Mouse (Mus musculus) kidney, adult 2 months (tissue): Measurements from ENCODE around the gene App. TPM values are rescaled to one million over a fixed set of nuclear protein-coding genes. Genes with fewer than 3 reads are reported as not detected.
A peak's percentile ranks its signal among the peaks of the same experiment; 100 is the strongest.

Experiments
- DNase-seq: peaks from one replicate; pipeline ENCODE4 v3.0.0; 2021
- H3K27ac ChIP-seq: fragments of 200-500 bp; 2 replicates; pipeline ENCODE4 v1.5.1; 2012; ENCODE audit warnings: low read depth, low read length, control low read depth, inconsistent platforms; ENCODE audit not compliant: insufficient read depth
- H3K27me3 ChIP-seq: fragments of 200-500 bp; replicated peaks from 2 replicates; pipeline ENCODE4 v1.6.1; 2012; ENCODE audit warnings: mild to moderate bottlenecking, moderate library complexity, low read length, inconsistent platforms; ENCODE audit not compliant: control insufficient read depth, insufficient read depth
- H3K36me3 ChIP-seq: fragments of 200-500 bp; 2 replicates; pipeline ENCODE4 v1.6.1; 2012; ENCODE audit warnings: mild to moderate bottlenecking, moderate library complexity, low read length, inconsistent platforms; ENCODE audit not compliant: control insufficient read depth, insufficient read depth
- H3K4me1 ChIP-seq: fragments of 200-500 bp; 2 replicates; pipeline ENCODE4 v1.6.1; 2011; ENCODE audit warnings: low read length; ENCODE audit not compliant: control insufficient read depth, insufficient read depth
- H3K4me3 ChIP-seq: fragments of 200-500 bp; 2 replicates; pipeline ENCODE4 v1.5.1; 2011; ENCODE audit warnings: mild to moderate bottlenecking, low read depth, low read length, control low read depth; ENCODE audit not compliant: insufficient read depth
- CTCF ChIP-seq: fragments of 200-500 bp; conservative IDR thresholded peaks from 2 replicates; pipeline ENCODE4 v1.5.1; 2011; ENCODE audit warnings: low read depth, mild to moderate bottlenecking, control low read depth, low read length, moderate library complexity, mixed read lengths; ENCODE audit not compliant: insufficient read depth, insufficient read length
- POLR2A ChIP-seq: fragments of 200-500 bp; IDR thresholded peaks from one replicate; pipeline ENCODE4 v1.6.1; 2011; ENCODE audit warnings: low read depth, low read length, control low read depth
- WGBS: fragments of 180-500 bp; shearing (Covaris S2); methylation state at CpG from one replicate; pipeline ENCODE4 v1.1.7; 2018; 5-methylcytosine and 5-hydroxymethylcytosine counted together
- polyA plus RNA-seq: library from polyadenylated mRNA; depleted of rRNA; stranded (reverse); fragments of >200 nt; gene quantifications from 2 replicates; pipeline ENCODE4 v1.2.3, GENCODE M21; 2012

The App gene
- polyA plus RNA-seq, 1 experiment, result 587 TPM

GRCm38 (mm10) chr16:84982589-84982988, 191.0 kb downstream of the App start:
- Histone ChIP-seq H3K36me3 (no peaks in the 10 kb centered on the region; the same call in 1 of the 2 replicates), H3K27ac (no peak overlapping the region), H3K4me1 (no peaks in the 10 kb centered on the region), H3K27me3 (no peaks in the 10 kb centered on the region), H3K4me3 (no peak overlapping the region)
- WGBS, result 60% methylated on average over 3 of the region's 3 CpGs
- TF ChIP-seq CTCF, result no peak
- no peak for TF ChIP-seq POLR2A
- peak; percentile 21 for DNase-seq

GRCm38 (mm10) chr16:84978589-84978988, 195.0 kb downstream of the App start:
- WGBS, result 59% methylated on average over 5 of the region's 5 CpGs
- Histone ChIP-seq H3K27me3 (no peaks in the 10 kb centered on the region), H3K4me1 (no peaks in the 10 kb centered on the region), H3K27ac (no peak overlapping the region), H3K4me3 (no peak overlapping the region), H3K36me3 (peaks cover 2% of the 10 kb centered on the region; the same call in 1 of the 2 replicates)
- TF ChIP-seq CTCF (no peak), POLR2A (no peak)
- DNase-seq, result no peak

DNA sequence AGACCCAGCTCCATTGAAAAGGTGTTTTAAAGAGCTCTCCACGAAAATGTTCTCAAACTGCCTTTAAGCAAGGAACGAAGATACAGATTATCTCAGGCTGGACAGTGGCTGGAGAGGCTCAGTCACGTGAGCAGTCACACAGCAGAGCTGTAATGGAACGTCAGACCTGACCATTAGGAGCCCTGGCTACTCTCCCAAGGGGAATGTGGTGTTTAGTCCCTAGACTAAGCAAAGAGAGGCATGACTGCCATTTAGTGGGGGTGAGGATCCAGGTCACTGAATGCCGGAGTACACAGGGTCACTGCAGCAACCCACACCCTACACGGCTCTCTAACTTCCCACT, 199.4 kb downstream of the App start:
- 71% methylated on average over 6 of the region's 6 CpGs for WGBS
- TF ChIP-seq POLR2A (no peak), CTCF (no peak)
- Histone ChIP-seq H3K4me3 (no peak overlapping the region), H3K36me3 (peaks cover 3% of the 10 kb centered on the region; the same call in 1 of the 2 replicates), H3K27ac (peak overlapping the region; percentile 49), H3K27me3 (no peaks in the 10 kb centered on the region), H3K4me1 (no peaks in the 10 kb centered on the region)
- DNase-seq, result no peak

- TF ChIP-seq POLR2A (no peak), CTCF (no peak)
- H3K4me3 ChIP-seq, result no peak overlapping the region
- H3K4me1 ChIP-seq, result no peaks in the 10 kb centered on the region
- 88% methylated on average over 15 of the region's 15 CpGs for WGBS
- no peak for DNase-seq
- no peaks in the 10 kb centered on the region for H3K27me3 ChIP-seq
- peak overlapping the region; percentile 49 for H3K27ac ChIP-seq
- H3K36me3 ChIP-seq, result peaks cover 3% of the 10 kb centered on the region
Observed at GRCm38 (mm10) chr16:84973446-84974175, 200.0 kb downstream of the App start.

GRCm38 (mm10) chr16:84971535-84972330, 201.8 kb downstream of the App start:
- TF ChIP-seq POLR2A, result no peak
- no peak for TF ChIP-seq CTCF
- Histone ChIP-seq H3K4me3 (no peak overlapping the region), H3K36me3 (peaks cover 3% of the 10 kb centered on the region)

DNA sequence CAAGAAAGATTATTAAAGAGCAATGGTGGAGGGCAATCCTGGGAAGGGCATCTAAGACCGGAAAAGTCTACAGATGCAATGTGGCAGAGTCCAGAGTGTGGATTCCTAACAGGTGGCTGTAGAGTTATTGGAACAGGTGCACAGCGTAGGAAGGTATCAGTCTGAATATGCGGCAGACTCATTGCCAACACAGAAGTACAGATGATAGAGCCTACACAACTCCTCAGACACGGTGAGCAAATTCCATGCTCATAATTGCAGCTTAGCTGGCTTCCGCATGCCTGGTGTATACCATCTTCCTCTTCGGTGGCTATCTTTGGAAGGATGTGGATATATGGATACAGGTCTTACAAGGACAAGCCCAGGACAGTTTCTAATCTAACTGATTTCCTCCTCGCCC, 204.5 kb downstream of the App start:
- WGBS, result 94% methylated on average over 7 of the region's 7 CpGs
- no peak overlapping the region for H3K4me3 ChIP-seq
- no peak overlapping the region for H3K27ac ChIP-seq
- H3K4me1 ChIP-seq, result no peaks in the 10 kb centered on the region
- DNase-seq, result no peak
- H3K36me3 ChIP-seq, result peaks cover 3% of the 10 kb centered on the region
- TF ChIP-seq CTCF, result no peak
- no peak for TF ChIP-seq POLR2A
- H3K27me3 ChIP-seq, result no peaks in the 10 kb centered on the region

More at GRCm38 (mm10) chr16:84971535-84972330, 201.8 kb downstream of the App start:
- peak; percentile 71 for DNase-seq
- no peaks in the 10 kb centered on the region for H3K27me3 ChIP-seq
- H3K4me1 ChIP-seq, result no peaks in the 10 kb centered on the region
- 55% methylated on average over 16 of the region's 16 CpGs for WGBS
- peak overlapping the region; percentile 61; the same call in 1 of the 2 replicates for H3K27ac ChIP-seq

- H3K27me3 ChIP-seq, result no peaks in the 10 kb centered on the region
- no peaks in the 10 kb centered on the region for H3K4me1 ChIP-seq
- peaks cover 5% of the 10 kb centered on the region for H3K36me3 ChIP-seq
- no peak for TF ChIP-seq POLR2A
- no peak for TF ChIP-seq CTCF
- H3K4me3 ChIP-seq, result no peak overlapping the region
- no peak for DNase-seq
- H3K27ac ChIP-seq, result no peak overlapping the region
- WGBS, result 87% methylated on average over 4 of the region's 4 CpGs
Observed at GRCm38 (mm10) chr16:84966983-84967382, 206.6 kb downstream of the App start.

DNA sequence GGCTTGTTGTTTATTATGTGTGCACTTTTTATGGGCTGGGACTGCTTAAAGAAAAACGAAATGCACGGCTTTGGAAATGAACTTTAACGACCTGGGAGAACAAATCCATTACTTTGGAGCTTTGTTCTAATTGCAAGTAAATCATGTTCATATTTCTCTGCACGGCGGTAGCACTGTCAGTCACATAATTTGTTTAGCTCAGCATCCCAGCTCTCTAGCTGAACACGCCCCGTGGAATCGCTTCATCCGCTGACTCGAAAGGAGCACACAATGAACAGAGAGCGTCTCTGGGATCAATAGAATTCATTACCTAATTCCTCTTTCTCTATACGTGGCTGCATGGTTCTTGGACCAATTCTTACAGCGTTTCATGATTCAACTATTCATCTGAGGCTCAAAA, 207.5 kb downstream of the App start:
- DNase-seq, result no peak
- H3K27me3 ChIP-seq, result no peaks in the 10 kb centered on the region
- no peaks in the 10 kb centered on the region for H3K4me1 ChIP-seq
- no peak overlapping the region for H3K27ac ChIP-seq
- H3K36me3 ChIP-seq, result peaks cover 9% of the 10 kb centered on the region
- TF ChIP-seq POLR2A (no peak), CTCF (no peak)
- WGBS, result 65% methylated on average over 13 of the region's 13 CpGs
- H3K4me3 ChIP-seq, result no peak overlapping the region
